Mouse (Mus musculus) cerebellum, adult 2 months (tissue): ENCODE data around the gene Sfxn1.

ENCODE experiments used
- CTCF ChIP-seq: fragments of 200-500 bp; IDR thresholded peaks from 2 replicates; pipeline ENCODE4 v1.5.1; 2011; ENCODE audit warnings: low read depth, mild to moderate bottlenecking, control low read depth, low read length, moderate library complexity, borderline replicate concordance; ENCODE audit not compliant: insufficient read depth
- POLR2A ChIP-seq: fragments of 200-500 bp; IDR thresholded peaks from 2 replicates; pipeline ENCODE4 v1.6.1; 2011; ENCODE audit warnings: low read length, control low read depth, borderline replicate concordance; ENCODE audit not compliant: insufficient read depth

- TF ChIP-seq POLR2A: no peak
- no peak for TF ChIP-seq CTCF
These were observed 84.2 kb downstream of the Sfxn1 start for GRCm38 (mm10) chr13:54155822-54156221.
